Mouse (Mus musculus): ENCODE results near the gene Gm20422.

Gm20422 gene

DNA sequence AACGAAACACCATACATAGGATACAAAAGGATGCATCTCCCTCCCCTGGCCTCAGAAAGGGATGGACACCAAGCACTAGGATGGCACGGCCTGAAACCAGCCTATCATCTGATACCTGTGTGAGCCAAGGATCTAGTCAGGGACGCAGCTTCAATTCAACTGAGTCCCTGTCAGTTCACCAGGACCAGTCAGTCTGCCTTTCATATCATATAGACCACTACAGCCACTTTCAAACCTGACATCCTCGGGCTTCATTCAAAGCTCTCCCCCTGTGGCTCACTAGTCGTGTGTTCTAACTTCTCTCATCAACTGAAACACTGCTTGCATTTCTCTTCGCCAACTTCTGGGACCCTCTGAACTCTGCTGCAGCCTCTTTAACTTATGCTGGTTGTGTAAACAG lies 59.3 kb downstream of the Gm20422 start:
- in situ Hi-C loops (cut with MboI, MseI), result loop anchor here (5.0 kb wide), 1 partner anchor 77 kb away; the partner anchor contains the start of genes Atp13a1 and Zfp866

DNA sequence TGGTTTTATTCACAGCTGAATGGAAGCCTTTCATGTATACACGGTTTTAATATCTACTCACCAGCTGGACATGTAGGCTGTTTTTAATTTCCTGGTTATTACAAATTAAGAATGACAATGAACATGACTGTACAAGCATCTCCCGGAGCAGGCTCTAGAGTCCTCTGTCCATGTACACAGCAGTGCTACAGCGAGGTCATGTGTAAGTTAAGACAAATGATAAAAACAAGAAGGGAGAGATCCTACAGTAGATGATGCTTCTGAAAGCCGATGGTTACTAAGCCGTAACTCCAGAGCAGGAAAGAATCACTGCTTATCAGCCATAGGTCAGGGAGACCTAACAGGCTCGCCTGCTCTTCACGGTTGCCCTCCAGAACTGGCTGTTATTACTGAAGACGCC lies 61.2 kb downstream of the Gm20422 start:
- in situ Hi-C loops (cut with MboI, MseI), result loop anchor here (5.0 kb wide), 1 partner anchor 96 kb away; no protein-coding TSS in a partner anchor

DNA sequence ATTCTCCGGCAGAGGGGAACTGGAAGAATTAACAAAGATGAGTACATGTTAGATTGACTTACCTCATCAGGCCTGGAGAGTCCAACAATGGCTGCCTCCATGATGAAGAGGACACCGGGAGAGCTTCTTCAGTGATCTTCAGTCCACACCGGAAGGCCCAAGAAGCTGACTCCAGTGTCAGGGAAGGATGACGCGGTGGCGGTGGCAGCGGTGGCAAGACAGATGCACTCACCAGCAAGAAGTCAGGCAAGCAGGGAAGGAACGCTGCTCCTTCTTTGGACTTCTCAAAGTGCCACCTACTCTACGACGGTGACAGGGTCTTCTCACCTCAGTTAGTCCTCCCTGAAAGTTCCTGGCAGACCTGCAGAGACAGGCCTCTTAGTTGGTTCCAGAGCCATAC lies 64.1 kb downstream of the Gm20422 start, which contains the start of gene Zfp869:
TSS of gene Zfp869 (minus strand) at position 101 of the 400 bp plus-strand sequence.
- in situ Hi-C loops (cut with MboI, MseI), result loop anchor here (5.0 kb wide), 1 partner anchor 93 kb away; no protein-coding TSS in a partner anchor

DNA sequence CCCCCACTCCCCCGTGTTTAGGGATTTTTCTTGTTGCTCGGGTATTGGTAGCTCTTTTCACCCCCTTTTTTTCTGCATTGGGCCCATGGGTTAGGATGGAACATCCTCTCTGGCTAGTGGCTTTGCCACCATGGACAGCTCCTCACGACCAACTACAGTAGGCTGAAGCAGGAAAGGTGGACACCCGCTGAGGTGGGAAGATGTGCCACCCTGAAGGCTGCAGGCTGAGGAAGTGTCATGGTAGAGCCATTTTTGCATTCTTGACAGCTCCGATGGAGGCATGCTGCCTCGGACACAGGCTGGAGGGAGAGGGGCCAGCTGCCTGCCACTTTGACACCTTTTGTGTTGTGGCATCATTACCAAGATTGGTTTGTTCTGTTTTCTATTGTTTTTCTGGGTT lies 72.9 kb downstream of the Gm20422 start:
- in situ Hi-C loops (cut with MboI, MseI), result no loop called here
